Mouse (Mus musculus) embryonic facial prominence, embryonic 10.5 days (tissue): Measurements from ENCODE around the gene St6galnac3. TPM values are rescaled to one million over a fixed set of nuclear protein-coding genes. Genes with fewer than 3 reads are reported as not detected.
A peak's percentile ranks its signal among the peaks of the same experiment; 100 is the strongest.

Source experiments
- DNase-seq: peaks from one replicate; pipeline ENCODE4 v3.0.0-alpha.2; 2017; ENCODE audit warnings: low spot score
- H3K27ac ChIP-seq: fragments of 300-500 bp; sonication (generic); replicated peaks from 2 replicates; pipeline ENCODE4 v1.5.1; 2016; ENCODE audit warnings: mild to moderate bottlenecking
- H3K27me3 ChIP-seq: fragments of 300-500 bp; sonication (generic); replicated peaks from 2 replicates; pipeline ENCODE4 v1.6.1; 2016; ENCODE audit warnings: low read depth, mild to moderate bottlenecking; ENCODE audit not compliant: poor library complexity, severe bottlenecking
- H3K36me3 ChIP-seq: fragments of 300-500 bp; sonication (generic); replicated peaks from 2 replicates; pipeline ENCODE4 v1.6.1; 2016; ENCODE audit warnings: mild to moderate bottlenecking, moderate library complexity
- H3K4me1 ChIP-seq: fragments of 300-500 bp; sonication (generic); 2 replicates; pipeline ENCODE4 v1.6.1; 2016
- H3K4me3 ChIP-seq: fragments of 300-500 bp; sonication (generic); 2 replicates; pipeline ENCODE4 v1.5.1; 2016; ENCODE audit warnings: mild to moderate bottlenecking, moderate library complexity
- H3K9me3 ChIP-seq: fragments of 300-500 bp; sonication (generic); 2 replicates; pipeline ENCODE4 v1.6.1; 2016; ENCODE audit warnings: mild to moderate bottlenecking
- WGBS: fragments of 180-500 bp; shearing (Covaris S2); methylation state at CpG from one replicate; pipeline ENCODE4 v1.1.7; 2016; 5-methylcytosine and 5-hydroxymethylcytosine counted together
- polyA plus RNA-seq: library from polyadenylated mRNA; unstranded; fragments of >200 nt; fragmentation: Nextera tagmentation; extraction: Ambion mirVana; gene quantifications from 2 replicates; pipeline ENCODE4 v1.2.1, GENCODE M21; 2016

Gene St6galnac3
- polyA plus RNA-seq, 1 experiment from 2014 or later = 54.1 TPM

GRCm38 (mm10) chr3:153675832-153676231, 49.1 kb downstream of the St6galnac3 start:
- 25% methylated on average over 7 of the region's 7 CpGs for whole genome bisulfite sequencing
- Histone ChIP-seq H3K27ac (no peak overlapping the region), H3K4me3 (no peak overlapping the region), H3K27me3 (no peaks in the 10 kb centered on the region), H3K4me1 (peaks cover 51% of the 10 kb centered on the region), H3K9me3 (no peaks in the 10 kb centered on the region), H3K36me3 (peaks cover 5% of the 10 kb centered on the region; the same call in 1 of the 2 replicates)
- DNase-seq = no peak

DNA sequence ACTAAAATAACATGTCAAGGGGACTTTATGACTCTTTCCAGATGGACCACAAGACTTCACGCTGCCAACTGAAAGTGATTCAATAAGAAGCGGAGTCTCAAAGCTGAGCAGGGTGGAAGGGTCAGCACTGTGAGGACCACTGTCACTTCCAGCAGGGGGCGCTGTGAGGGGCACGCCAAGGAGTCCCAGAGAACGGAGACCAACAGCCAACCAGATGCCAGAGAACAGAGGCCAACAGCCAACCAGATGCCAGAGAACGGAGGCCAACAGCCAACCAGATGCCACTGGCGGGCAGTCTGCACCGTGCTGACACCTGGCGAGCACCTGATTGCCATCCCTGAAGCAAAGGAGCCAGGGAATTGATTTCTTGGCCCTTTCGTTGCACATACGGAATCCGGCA, 49.9 kb downstream of the St6galnac3 start:
- peaks cover 51% of the 10 kb centered on the region for H3K4me1 ChIP-seq
- H3K36me3 ChIP-seq = peaks cover 7% of the 10 kb centered on the region; the same call in 1 of the 2 replicates
- WGBS = 38% methylated on average over 12 of the region's 12 CpGs
- H3K9me3 ChIP-seq = no peaks in the 10 kb centered on the region
- peak; percentile 81 for DNase-seq
- no peaks in the 10 kb centered on the region for H3K27me3 ChIP-seq
- H3K4me3 ChIP-seq = no peak overlapping the region
- H3K27ac ChIP-seq = peak overlapping the region; percentile 41; the same call in 1 of the 2 replicates

GRCm38 (mm10) chr3:153674359-153674758, 50.6 kb downstream of the St6galnac3 start:
- H3K27me3 ChIP-seq = no peaks in the 10 kb centered on the region
- WGBS = 88% methylated on average over 8 of the region's 8 CpGs
- H3K9me3 ChIP-seq = no peaks in the 10 kb centered on the region
- H3K27ac ChIP-seq = no peak overlapping the region
- peaks cover 55% of the 10 kb centered on the region for H3K4me1 ChIP-seq
- H3K36me3 ChIP-seq = peaks cover 7% of the 10 kb centered on the region; the same call in 1 of the 2 replicates
- H3K4me3 ChIP-seq = no peak overlapping the region
- no peak for DNase-seq

DNA sequence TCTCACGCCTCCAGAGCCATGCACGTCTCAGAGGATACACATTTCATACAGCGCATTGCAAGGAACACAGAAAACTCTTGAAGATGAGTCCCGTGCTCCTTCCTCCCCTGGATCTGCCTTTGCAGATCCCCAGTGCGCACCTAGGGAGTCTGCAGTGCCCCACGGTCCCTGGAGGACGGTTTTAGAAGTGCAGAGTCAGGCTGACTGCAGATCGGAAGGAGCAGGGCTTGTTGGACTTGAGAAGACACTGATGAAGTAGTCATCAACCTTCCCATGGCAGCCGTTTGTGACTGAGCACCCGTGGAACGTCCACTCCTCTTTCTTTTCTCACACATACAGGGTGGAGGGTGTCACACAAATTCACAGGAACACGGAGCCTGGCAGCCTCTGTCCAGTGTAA, 51.5 kb downstream of the St6galnac3 start:
- peaks cover 7% of the 10 kb centered on the region; the same call in 1 of the 2 replicates for H3K36me3 ChIP-seq
- DNase-seq = no peak
- WGBS = 83% methylated on average over 12 of the region's 12 CpGs
- H3K4me3 ChIP-seq = no peak overlapping the region
- H3K27ac ChIP-seq = no peak overlapping the region; the same call in 1 of the 2 replicates
- H3K9me3 ChIP-seq = no peaks in the 10 kb centered on the region
- peaks cover 62% of the 10 kb centered on the region for H3K4me1 ChIP-seq
- no peaks in the 10 kb centered on the region for H3K27me3 ChIP-seq

DNA sequence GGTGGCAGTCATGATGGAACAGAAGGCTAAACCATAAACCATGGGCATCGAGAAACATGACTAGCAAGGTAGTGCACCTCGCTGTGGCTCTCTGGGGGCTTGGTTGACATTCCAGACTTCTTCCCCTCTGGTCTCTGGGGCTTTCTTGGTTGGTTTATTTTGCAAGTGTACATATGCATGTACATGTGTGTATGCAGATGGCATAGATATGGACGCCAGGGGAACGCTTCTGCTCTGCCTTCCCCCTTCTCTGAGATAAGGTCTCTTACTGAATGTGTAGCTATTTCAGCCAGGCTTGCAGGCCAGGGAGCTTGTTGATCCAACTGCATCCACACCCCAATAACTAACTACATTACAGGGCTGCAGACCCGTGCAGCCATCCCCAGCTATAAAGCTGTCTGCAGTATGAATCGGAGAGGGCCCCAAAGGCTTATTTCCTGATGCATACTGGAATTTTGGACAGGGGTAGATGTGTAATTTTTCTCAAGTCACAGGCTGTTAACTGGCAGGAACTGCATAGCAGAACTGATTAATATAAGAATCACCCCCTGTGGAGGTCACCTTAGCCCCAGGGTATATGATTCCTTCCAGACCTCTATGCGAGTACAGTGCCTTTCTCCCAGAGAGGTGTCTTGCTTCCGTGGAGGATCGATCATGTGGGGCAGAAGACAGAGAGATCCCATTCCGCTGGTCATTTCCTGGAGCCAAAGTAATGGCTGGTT, 53.9 kb downstream of the St6galnac3 start:
- H3K4me3 ChIP-seq = no peak overlapping the region
- peaks cover 7% of the 10 kb centered on the region; the same call in 1 of the 2 replicates for H3K36me3 ChIP-seq
- no peak overlapping the region for H3K27ac ChIP-seq
- DNase-seq = no peak
- 87% methylated on average over 10 of the region's 10 CpGs for WGBS
- H3K4me1 ChIP-seq = peaks cover 56% of the 10 kb centered on the region
- H3K27me3 ChIP-seq = no peaks in the 10 kb centered on the region
- H3K9me3 ChIP-seq = no peaks in the 10 kb centered on the region

DNA sequence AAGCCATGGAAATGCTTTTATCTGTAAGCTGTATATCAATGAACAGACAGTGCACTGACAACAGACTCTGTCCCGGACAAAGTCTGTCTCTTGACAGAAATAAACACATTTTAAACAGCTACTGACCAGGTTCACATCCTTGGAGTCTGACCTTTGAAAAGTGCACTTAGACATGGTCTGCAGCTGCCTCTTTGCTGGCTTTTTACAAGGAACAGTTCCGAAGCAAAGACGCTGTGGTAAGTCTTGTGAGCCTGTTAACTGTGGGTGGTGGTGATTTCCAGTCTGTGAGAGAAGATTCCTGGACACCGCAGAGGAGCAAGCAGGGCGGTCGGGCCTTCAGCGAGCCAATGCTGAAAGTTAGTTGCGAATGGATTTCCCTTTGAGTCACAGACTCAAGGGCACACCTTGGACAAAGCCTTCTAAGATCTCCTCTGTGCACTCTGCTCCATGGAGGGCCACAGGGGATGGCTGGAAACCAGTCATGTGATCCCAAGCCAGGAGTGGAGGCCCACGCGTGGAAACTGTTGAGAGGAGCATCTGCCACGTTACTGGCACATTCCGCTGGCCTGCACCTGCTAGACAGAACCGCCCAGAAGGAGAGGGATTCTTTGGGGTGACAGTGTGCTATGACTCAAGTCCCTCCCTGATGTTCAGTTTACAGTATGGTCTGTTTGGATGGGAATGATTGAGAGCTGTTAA, 55.1 kb downstream of the St6galnac3 start:
- H3K27me3 ChIP-seq = no peaks in the 10 kb centered on the region
- WGBS = 92% methylated on average over 13 of the region's 13 CpGs
- no peak overlapping the region for H3K4me3 ChIP-seq
- DNase-seq = no peak
- peaks cover 7% of the 10 kb centered on the region; the same call in 1 of the 2 replicates for H3K36me3 ChIP-seq
- H3K9me3 ChIP-seq = no peaks in the 10 kb centered on the region
- 0 out of 2 replicates have a peak overlapping the region, but pooled peaks have one; percentile 14 for H3K27ac ChIP-seq
- H3K4me1 ChIP-seq = peaks cover 55% of the 10 kb centered on the region

DNA sequence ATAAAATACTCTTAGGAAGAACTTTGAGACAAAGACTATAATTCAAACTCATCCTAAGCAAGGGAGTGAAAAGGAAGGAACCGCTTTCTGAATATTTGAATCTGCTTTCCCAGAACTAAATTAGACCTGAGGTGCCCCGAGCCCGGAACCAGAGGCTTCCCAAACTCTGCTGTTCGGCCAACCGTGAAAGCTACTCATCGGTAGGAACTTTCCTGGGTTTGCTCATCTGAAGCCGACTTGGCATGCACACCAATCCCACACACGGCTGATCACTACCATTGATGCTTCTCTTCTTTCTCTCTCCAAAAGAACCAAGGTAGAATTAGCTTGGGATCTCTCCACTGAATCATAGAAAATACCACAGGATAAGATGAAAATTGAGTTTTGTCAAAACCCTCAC, 55.6 kb downstream of the St6galnac3 start:
- no peaks in the 10 kb centered on the region for H3K9me3 ChIP-seq
- peaks cover 56% of the 10 kb centered on the region for H3K4me1 ChIP-seq
- H3K27me3 ChIP-seq = no peaks in the 10 kb centered on the region
- H3K4me3 ChIP-seq = no peak overlapping the region
- H3K36me3 ChIP-seq = peaks cover 7% of the 10 kb centered on the region; the same call in 1 of the 2 replicates
- DNase-seq = no peak
- H3K27ac ChIP-seq = no peak overlapping the region
- 74% methylated on average over 8 of the region's 8 CpGs for WGBS

DNA sequence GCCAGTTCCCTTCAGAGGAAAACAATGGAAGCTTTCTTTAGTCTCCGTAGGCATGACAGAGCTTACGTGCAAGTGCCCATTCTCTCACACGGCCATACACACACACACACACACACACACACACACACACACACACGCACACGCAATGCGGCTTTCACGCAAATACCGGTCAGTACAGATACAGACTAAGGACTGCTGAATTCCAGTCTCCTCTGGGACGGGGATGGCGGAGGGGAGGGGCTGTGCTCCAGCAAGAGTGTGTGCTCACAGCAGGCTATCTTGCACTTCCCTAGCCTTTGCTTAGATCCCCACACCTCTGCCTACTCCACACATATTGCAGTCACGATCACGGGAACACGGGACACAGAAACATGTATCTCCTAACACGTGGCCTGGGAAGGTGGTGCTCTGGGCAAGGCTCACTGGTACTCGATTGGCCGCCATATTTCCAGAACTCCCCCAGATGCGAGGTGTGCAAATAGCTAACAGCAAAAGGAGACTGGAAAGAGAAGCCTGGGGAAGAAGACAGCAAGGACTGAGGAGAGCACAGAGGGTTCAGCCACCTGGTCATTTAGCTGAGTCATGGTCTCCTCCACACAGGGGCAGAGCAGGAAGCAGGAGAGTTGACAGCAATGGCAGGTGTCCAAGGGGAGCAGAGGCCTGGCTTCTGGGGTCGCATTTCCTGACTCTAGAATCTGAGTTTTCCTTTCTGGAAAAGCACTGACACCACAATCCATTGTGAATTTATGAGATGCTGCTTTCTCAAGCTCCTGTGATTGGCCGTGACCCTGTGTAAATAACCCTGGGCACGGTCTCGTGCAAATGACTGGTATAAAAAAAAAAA, 56.3 kb downstream of the St6galnac3 start:
- H3K27me3 ChIP-seq = no peaks in the 10 kb centered on the region
- WGBS = 73% methylated on average over 21 of the region's 21 CpGs
- no peak overlapping the region for H3K4me3 ChIP-seq
- 0 out of 2 replicates have a peak overlapping the region, but pooled peaks have one; percentile 24 for H3K27ac ChIP-seq
- H3K4me1 ChIP-seq = peaks cover 54% of the 10 kb centered on the region
- DNase-seq = no peak
- peaks cover 7% of the 10 kb centered on the region; the same call in 1 of the 2 replicates for H3K36me3 ChIP-seq
- H3K9me3 ChIP-seq = no peaks in the 10 kb centered on the region

DNA sequence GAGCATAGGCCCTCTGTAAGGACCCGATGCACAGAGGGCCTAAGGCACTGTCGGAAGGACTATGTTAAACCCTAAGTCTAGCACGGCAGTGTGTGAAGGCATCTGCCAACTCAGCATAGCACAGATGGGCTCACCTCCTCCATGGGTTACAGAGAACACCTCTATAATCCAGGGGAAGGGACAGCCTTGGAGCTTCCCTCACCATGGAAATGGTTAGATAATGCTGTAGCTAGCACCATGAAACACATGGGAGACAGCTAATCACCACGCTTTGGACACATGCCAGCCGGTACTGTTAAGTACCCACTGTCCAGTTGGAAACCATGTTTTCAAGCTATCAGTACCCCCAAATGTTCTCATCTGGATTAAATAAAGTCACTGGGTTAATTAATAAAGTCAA, 60.3 kb downstream of the St6galnac3 start:
- no peaks in the 10 kb centered on the region for H3K9me3 ChIP-seq
- no peak overlapping the region for H3K27ac ChIP-seq
- 87% methylated on average over 5 of the region's 5 CpGs for WGBS
- H3K36me3 ChIP-seq = no peaks in the 10 kb centered on the region
- no peaks in the 10 kb centered on the region for H3K27me3 ChIP-seq
- DNase-seq = no peak
- no peak overlapping the region for H3K4me3 ChIP-seq
- peaks cover 54% of the 10 kb centered on the region for H3K4me1 ChIP-seq

DNA sequence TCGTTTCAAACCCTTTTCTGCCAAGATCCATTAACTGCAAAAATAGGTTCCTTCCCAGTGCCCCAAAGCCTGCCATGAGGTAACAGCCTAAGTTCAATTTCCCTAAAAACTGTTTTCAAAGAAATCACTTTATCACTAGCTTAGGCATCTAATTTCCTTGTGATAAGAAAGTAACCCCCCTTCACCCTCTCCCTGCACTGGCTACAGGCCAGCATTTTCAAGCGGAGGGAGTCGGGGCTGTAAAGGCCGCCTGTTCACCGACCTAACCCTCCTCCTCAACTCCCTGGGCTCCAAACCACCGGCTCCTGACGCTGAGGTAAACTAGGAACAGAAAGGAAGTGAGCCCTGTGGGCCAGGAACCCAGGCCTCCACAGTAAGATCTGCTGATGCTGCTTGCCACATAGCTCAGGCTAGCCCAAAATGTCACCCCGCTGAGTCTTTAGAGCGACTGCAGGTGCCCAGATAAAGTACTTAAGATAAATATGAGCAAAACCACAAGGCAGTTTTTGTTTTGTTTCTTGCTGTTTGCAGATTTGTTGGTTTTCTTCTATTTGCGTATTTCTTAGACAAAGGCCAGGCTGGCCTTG, 61.0 kb downstream of the St6galnac3 start:
- Histone ChIP-seq H3K4me3 (no peak overlapping the region), H3K36me3 (no peaks in the 10 kb centered on the region), H3K27me3 (no peaks in the 10 kb centered on the region), H3K4me1 (peaks cover 53% of the 10 kb centered on the region), H3K27ac (no peak overlapping the region), H3K9me3 (no peaks in the 10 kb centered on the region)
- no peak for DNase-seq
- 80% methylated on average over 10 of the region's 10 CpGs for WGBS

DNA sequence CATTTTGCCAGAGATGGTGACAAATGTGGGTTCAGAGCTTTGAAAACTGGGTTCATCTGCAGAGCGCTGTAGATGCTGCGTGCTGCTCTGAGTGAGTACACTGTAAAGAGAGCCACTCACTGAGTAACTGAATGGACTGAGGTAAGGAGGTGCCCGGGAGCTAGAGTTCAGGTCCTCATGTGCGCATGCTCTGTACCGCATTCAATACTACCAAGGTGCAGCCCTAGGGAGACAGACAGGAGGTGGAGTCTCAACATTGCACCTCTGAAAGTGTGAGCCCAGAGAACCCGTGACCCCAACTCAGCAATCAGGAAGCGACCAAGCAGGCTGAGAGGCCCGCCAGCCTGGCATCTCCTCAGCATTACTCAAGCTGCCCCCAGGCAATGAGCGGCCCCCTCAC, 62.2 kb downstream of the St6galnac3 start:
- Histone ChIP-seq H3K4me1 (peaks cover 53% of the 10 kb centered on the region), H3K27me3 (no peaks in the 10 kb centered on the region), H3K27ac (peak overlapping the region; percentile 10), H3K9me3 (no peaks in the 10 kb centered on the region), H3K4me3 (no peak overlapping the region), H3K36me3 (no peaks in the 10 kb centered on the region)
- WGBS = 81% methylated on average over 9 of the region's 9 CpGs
- no peak for DNase-seq

DNA sequence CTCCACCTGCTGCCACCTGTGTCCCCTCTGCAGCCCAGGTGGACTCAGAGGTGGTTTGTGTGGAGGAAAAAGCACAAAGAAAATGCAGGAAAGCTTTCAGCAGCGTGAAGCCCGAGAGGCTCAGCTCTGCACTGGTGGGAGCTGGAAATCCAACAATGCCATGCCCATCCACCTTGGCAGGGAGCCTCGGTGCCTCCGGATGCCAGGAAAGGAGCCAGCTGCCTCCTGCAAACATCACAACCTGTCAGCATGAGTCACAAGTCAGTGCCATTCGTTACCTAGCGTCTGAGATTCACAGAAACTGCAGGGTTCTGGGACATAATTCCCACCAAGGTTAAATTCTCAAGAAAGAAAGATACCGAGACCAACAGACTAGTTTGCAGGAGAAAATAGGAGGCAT, 63.0 kb downstream of the St6galnac3 start:
- 94% methylated on average over 7 of the region's 7 CpGs for WGBS
- Histone ChIP-seq H3K9me3 (no peaks in the 10 kb centered on the region), H3K36me3 (no peaks in the 10 kb centered on the region), H3K4me1 (peaks cover 45% of the 10 kb centered on the region), H3K27me3 (no peaks in the 10 kb centered on the region), H3K4me3 (no peak overlapping the region), H3K27ac (no peak overlapping the region)
- no peak for DNase-seq
